Mouse (Mus musculus) MEL (cell line): ENCODE data around the gene Zfp513. TPM values are rescaled to one million over a fixed set of nuclear protein-coding genes. Genes with fewer than 3 reads are reported as not detected.

Experiments used
- DNase-seq: peaks from one replicate; pipeline ENCODE4 v3.0.0; 2011; ENCODE audit warnings: low read depth, low spot score
- H3K27ac ChIP-seq: 2 replicates; pipeline ENCODE4 v1.5.1; 2012; ENCODE audit warnings: low read depth, mild to moderate bottlenecking, control low read depth, low read length, moderate library complexity; ENCODE audit not compliant: control insufficient read depth
- H3K27me3 ChIP-seq, 2 experiments: fragments of 150-350 bp in 1 of 2; sonication (generic) in 1 of 2; 2 replicates each; pipeline ENCODE4 v1.6.1; 2012; ENCODE audit warnings: low read length in 2 of 2, mild to moderate bottlenecking in 2 of 2, improper control_type of control experiment in 1 of 2, moderate library complexity in 1 of 2; ENCODE audit not compliant: insufficient read depth in 2 of 2, control insufficient read depth in 1 of 2
- H3K36me3 ChIP-seq, 2 experiments: 2 replicates each; pipeline ENCODE4 v1.6.1; 2012 to 2014; ENCODE audit warnings: low read length in 2 of 2, improper control_type of control experiment in 1 of 2, inconsistent platforms in 1 of 2, mild to moderate bottlenecking in 1 of 2; ENCODE audit not compliant: insufficient read depth in 2 of 2, control insufficient read depth in 1 of 2
- H3K4me1 ChIP-seq, 2 experiments: fragments of 150-350 bp in 1 of 2; sonication (generic) in 1 of 2; 2 replicates each; pipeline ENCODE4 v1.6.1; 2012; ENCODE audit warnings: low read length in 2 of 2, improper control_type of control experiment in 1 of 2, mild to moderate bottlenecking in 1 of 2; ENCODE audit not compliant: insufficient read depth in 2 of 2, control insufficient read depth in 1 of 2
- H3K4me3 ChIP-seq, 2 experiments: fragments of 150-350 bp in 1 of 2; sonication (generic) in 1 of 2; 2 replicates each; pipeline ENCODE4 v1.5.1; 2012; ENCODE audit warnings: low read depth in 2 of 2, low read length in 2 of 2, mild to moderate bottlenecking in 2 of 2, moderate library complexity in 2 of 2, control low read depth in 1 of 2, improper control_type of control experiment in 1 of 2; ENCODE audit not compliant: control insufficient read depth in 1 of 2, insufficient read depth in 1 of 2
- H3K79me2 ChIP-seq: 2 replicates; pipeline ENCODE4 v1.6.1; 2012; ENCODE audit warnings: mild to moderate bottlenecking, low read length, moderate library complexity; ENCODE audit not compliant: control insufficient read depth, poor library complexity, insufficient read depth
- H3K9ac ChIP-seq: 2 replicates; pipeline ENCODE4 v1.6.1; 2012; ENCODE audit warnings: low read depth, mild to moderate bottlenecking, control low read depth, low read length, moderate library complexity; ENCODE audit not compliant: control insufficient read depth, poor library complexity, severe bottlenecking
- H3K9me3 ChIP-seq: fragments of 150-350 bp; sonication (generic); replicated peaks from 2 replicates; pipeline ENCODE4 v1.6.1; 2012; ENCODE audit warnings: mild to moderate bottlenecking, low read length, improper control_type of control experiment, moderate library complexity; ENCODE audit not compliant: insufficient read depth
- BHLHE40 ChIP-seq: IDR thresholded peaks from 2 replicates; pipeline ENCODE4 v1.6.1; 2012; ENCODE audit warnings: low read depth, mild to moderate bottlenecking, inconsistent platforms, low read length, improper control_type of control experiment, borderline replicate concordance
- CHD1 ChIP-seq: IDR thresholded peaks from 2 replicates; pipeline ENCODE4 v1.6.1; 2012; ENCODE audit warnings: low read depth, mild to moderate bottlenecking, inconsistent platforms, low read length, improper control_type of control experiment
- CHD2 ChIP-seq: IDR thresholded peaks from 2 replicates; pipeline ENCODE4 v1.6.1; 2011; ENCODE audit warnings: low read length, improper control_type of control experiment
- ELF1 ChIP-seq: IDR thresholded peaks from 2 replicates; pipeline ENCODE4 v1.6.1; 2014; ENCODE audit warnings: low read depth, mild to moderate bottlenecking, inconsistent platforms, low read length, improper control_type of control experiment, moderate library complexity
- EP300 ChIP-seq, 2 experiments: IDR thresholded peaks; 2 replicates each; pipeline ENCODE4 v1.6.1; 2011; ENCODE audit warnings: improper control_type of control experiment in 2 of 2, low read length in 2 of 2, low read depth in 1 of 2, mild to moderate bottlenecking in 1 of 2
- ETS1 ChIP-seq: IDR thresholded peaks from 2 replicates; pipeline ENCODE4 v1.6.1; 2012; ENCODE audit warnings: low read depth, mild to moderate bottlenecking, inconsistent platforms, low read length, improper control_type of control experiment, moderate library complexity
- GABPA ChIP-seq: IDR thresholded peaks from 2 replicates; pipeline ENCODE4 v1.6.1; 2012; ENCODE audit warnings: low read depth, mild to moderate bottlenecking, inconsistent platforms, low read length, improper control_type of control experiment, moderate library complexity
- HCFC1 ChIP-seq: IDR thresholded peaks from 2 replicates; pipeline ENCODE4 v1.6.1; 2012; ENCODE audit warnings: low read depth, mild to moderate bottlenecking, inconsistent platforms, low read length, improper control_type of control experiment, moderate library complexity
- JUND ChIP-seq: IDR thresholded peaks from 2 replicates; pipeline ENCODE4 v1.6.1; 2011; ENCODE audit warnings: low read depth, mild to moderate bottlenecking, improper control_type of control experiment, low read length
- MAFK ChIP-seq: IDR thresholded peaks from 2 replicates; pipeline ENCODE4 v1.6.1; 2011; ENCODE audit warnings: low read depth, mild to moderate bottlenecking, low read length, improper control_type of control experiment, borderline replicate concordance
- MAX ChIP-seq: IDR thresholded peaks from 2 replicates; pipeline ENCODE4 v1.6.1; 2011; ENCODE audit warnings: low read length, improper control_type of control experiment
- MAZ ChIP-seq: IDR thresholded peaks from 2 replicates; pipeline ENCODE4 v1.6.1; 2012; ENCODE audit warnings: low read depth, mild to moderate bottlenecking, inconsistent platforms, low read length, improper control_type of control experiment
- MEF2A ChIP-seq: IDR thresholded peaks from 2 replicates; pipeline ENCODE4 v1.6.1; 2014; ENCODE audit warnings: low read depth, mild to moderate bottlenecking, inconsistent platforms, low read length, improper control_type of control experiment; ENCODE audit not compliant: poor library complexity, insufficient replicate concordance, severe bottlenecking; ENCODE audit errors: extremely low read depth
- MXI1 ChIP-seq: IDR thresholded peaks from 2 replicates; pipeline ENCODE4 v1.6.1; 2011; ENCODE audit warnings: mild to moderate bottlenecking, low read depth, low read length, improper control_type of control experiment
- MYB ChIP-seq: IDR thresholded peaks from 2 replicates; pipeline ENCODE4 v1.6.1; 2011; ENCODE audit warnings: mild to moderate bottlenecking, low read depth, low read length, improper control_type of control experiment
- MYC ChIP-seq: IDR thresholded peaks from 2 replicates; pipeline ENCODE4 v1.6.1; 2011; ENCODE audit warnings: low read depth, mild to moderate bottlenecking, low read length, improper control_type of control experiment, moderate library complexity
- NELFE ChIP-seq: IDR thresholded peaks from 2 replicates; pipeline ENCODE4 v1.6.1; 2011; ENCODE audit warnings: low read depth, low read length, improper control_type of control experiment
- NRF1 ChIP-seq: IDR thresholded peaks from 2 replicates; pipeline ENCODE4 v1.6.1; 2014; ENCODE audit warnings: low read depth, mild to moderate bottlenecking, inconsistent platforms, low read length, improper control_type of control experiment, moderate library complexity; ENCODE audit not compliant: poor library complexity, insufficient read depth, severe bottlenecking
- POLR2A ChIP-seq, 2 experiments: IDR thresholded peaks; 2 replicates each; pipeline ENCODE4 v1.6.1; 2011 to 2012; ENCODE audit warnings: low read length in 2 of 2, mild to moderate bottlenecking in 2 of 2, control low read depth in 1 of 2, improper control_type of control experiment in 1 of 2, low read depth in 1 of 2, moderate library complexity in 1 of 2; ENCODE audit not compliant: control insufficient read depth in 1 of 2, insufficient read depth in 1 of 2, poor library complexity in 1 of 2
- POLR2AphosphoS2 ChIP-seq: IDR thresholded peaks from 2 replicates; pipeline ENCODE4 v1.6.1; 2011; ENCODE audit warnings: low read length, improper control_type of control experiment
- POLR2AphosphoS5 ChIP-seq: IDR thresholded peaks from 2 replicates; pipeline ENCODE4 v1.6.1; 2012; ENCODE audit warnings: low read depth, borderline replicate concordance, mild to moderate bottlenecking, inconsistent platforms, low read length, moderate library complexity, mixed read lengths
- RAD21 ChIP-seq: IDR thresholded peaks from 2 replicates; pipeline ENCODE4 v1.6.1; 2011; ENCODE audit warnings: mild to moderate bottlenecking, low read depth, low read length, improper control_type of control experiment
- RCOR1 ChIP-seq: IDR thresholded peaks from 2 replicates; pipeline ENCODE4 v1.6.1; 2012; ENCODE audit warnings: low read depth, mild to moderate bottlenecking, inconsistent platforms, low read length, improper control_type of control experiment
- TAL1 ChIP-seq: IDR thresholded peaks from 2 replicates; pipeline ENCODE4 v1.6.1; 2012; ENCODE audit warnings: mild to moderate bottlenecking, inconsistent platforms, low read length, moderate library complexity, mixed read lengths
- TBP ChIP-seq: IDR thresholded peaks from 2 replicates; pipeline ENCODE4 v1.8.0; 2011; ENCODE audit warnings: low read depth, low read length, improper control_type of control experiment
- TCF12 ChIP-seq: IDR thresholded peaks from 2 replicates; pipeline ENCODE4 v1.6.1; 2014; ENCODE audit warnings: low read depth, mild to moderate bottlenecking, inconsistent platforms, low read length, improper control_type of control experiment, moderate library complexity
- UBTF ChIP-seq: IDR thresholded peaks from 2 replicates; pipeline ENCODE4 v1.6.1; 2012; ENCODE audit warnings: low read depth, mild to moderate bottlenecking, inconsistent platforms, low read length, improper control_type of control experiment, moderate library complexity, borderline replicate concordance; ENCODE audit not compliant: insufficient read depth
- USF1 ChIP-seq: IDR thresholded peaks from 2 replicates; pipeline ENCODE4 v1.6.1; 2014; ENCODE audit warnings: low read depth, mild to moderate bottlenecking, inconsistent platforms, low read length, improper control_type of control experiment, moderate library complexity
- USF2 ChIP-seq, 2 experiments: IDR thresholded peaks; 2 replicates each; pipeline ENCODE4 v1.6.1; 2011 to 2012; ENCODE audit warnings: improper control_type of control experiment in 2 of 2, low read length in 2 of 2, borderline replicate concordance in 1 of 2, inconsistent platforms in 1 of 2, low read depth in 1 of 2, mild to moderate bottlenecking in 1 of 2; ENCODE audit not compliant: insufficient read depth in 1 of 2
- ZC3H11A ChIP-seq: IDR thresholded peaks from 2 replicates; pipeline ENCODE4 v1.6.1; 2012; ENCODE audit warnings: low read depth, mild to moderate bottlenecking, inconsistent platforms, low read length, improper control_type of control experiment
- ZKSCAN1 ChIP-seq: IDR thresholded peaks from 2 replicates; pipeline ENCODE4 v1.6.1; 2012; ENCODE audit warnings: low read depth, mild to moderate bottlenecking, inconsistent platforms, low read length, improper control_type of control experiment, moderate library complexity
- ZMIZ1 ChIP-seq: IDR thresholded peaks from 2 replicates; pipeline ENCODE4 v1.6.1; 2012; ENCODE audit warnings: low read depth, mild to moderate bottlenecking, inconsistent platforms, low read length, improper control_type of control experiment, moderate library complexity
- ZNF384 ChIP-seq: IDR thresholded peaks from 2 replicates; pipeline ENCODE4 v1.6.1; 2012; ENCODE audit warnings: low read depth, mild to moderate bottlenecking, inconsistent platforms, low read length, improper control_type of control experiment
- polyA plus RNA-seq, 2 experiments: library from polyadenylated mRNA; stranded (reverse) in 1 of 2; unstranded in 1 of 2; fragments of >175 nt in 1 of 2; fragments of >200 nt in 1 of 2; gene quantifications; 2 replicates each; pipeline versions ENCODE4 v1.2.1 to v1.2.4; 2012; ENCODE audit warnings: low replicate concordance in 2 of 2, low read depth in 1 of 2; ENCODE audit not compliant: insufficient read length in 2 of 2, insufficient read depth in 1 of 2, missing spikeins in 1 of 2
- total RNA-seq: library from RNA; depleted of rRNA; stranded (reverse); fragments of 300-350 nt; gene quantifications from 2 replicates; pipeline ENCODE4 v1.2.3, GENCODE M21; 2012; rRNA removed

Gene Zfp513
- total RNA-seq (6.0 and 7.0 TPM in 2 replicates), polyA plus RNA-seq (10 to 100 TPM in 1 of 2 experiments, not detected in 1; 15.2 TPM)

DNA sequence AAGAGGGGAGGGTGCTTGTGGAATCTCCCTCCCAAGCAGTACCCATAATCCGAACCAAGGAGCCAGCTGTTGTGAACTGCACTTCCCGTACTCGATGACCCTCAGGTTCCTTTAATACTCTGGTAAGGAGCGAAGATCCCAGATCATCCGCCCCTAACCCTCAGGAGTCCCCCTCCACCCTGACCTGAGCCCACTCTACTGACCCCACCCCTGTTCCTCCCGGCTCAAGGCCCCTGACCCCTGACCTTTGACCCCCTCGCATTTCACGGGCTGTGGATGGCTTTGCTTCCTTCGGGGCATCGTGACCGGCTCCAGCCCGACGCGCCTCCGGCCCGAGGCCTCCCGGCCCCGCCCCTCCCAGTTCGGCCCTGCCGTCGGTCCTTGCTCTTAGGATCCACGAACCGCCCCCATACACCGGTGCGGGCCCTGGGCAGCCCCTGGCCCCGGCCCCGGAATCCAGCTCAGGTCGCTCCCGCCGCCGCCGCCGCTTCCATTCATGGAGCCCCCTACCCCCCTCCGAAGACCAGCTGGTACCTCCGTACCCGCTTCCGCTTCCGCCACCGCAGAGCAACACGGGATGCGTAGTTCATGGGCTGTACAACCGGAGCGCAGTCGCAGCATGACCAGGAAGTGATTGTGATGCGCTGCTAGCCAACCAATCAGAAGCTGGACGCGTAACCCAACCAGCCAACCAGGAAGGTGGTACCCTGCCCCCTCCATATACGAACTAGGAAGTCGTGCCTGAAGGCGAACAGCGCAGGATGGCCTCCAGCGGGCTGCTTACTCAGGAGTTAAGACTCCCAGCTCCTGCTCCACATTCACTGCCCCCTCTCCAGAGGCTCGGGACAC lies at the start of gene Zfp513:
Zfp513 (minus strand) TSS at position 562 of the 849 bp plus-strand sequence.
- Histone ChIP-seq H3K9me3 (no peaks in the 10 kb centered on the region), H3K36me3 (peaks cover 8 to 27% of the 10 kb centered on the region in 2 experiments), H3K4me3 (peak within 1 kb of the TSS; percentile 62 to 71), H3K79me2 (peaks cover 13% of the 10 kb centered on the region), H3K4me1 (no peaks in the 10 kb centered on the region; a peak in 1 of 4 replicates), H3K27ac (peak within 1 kb of the TSS; percentile 74), H3K9ac (peak within 1 kb of the TSS; percentile 87), H3K27me3 (no peaks in the 10 kb centered on the region)
- peak; percentile 100 for DNase-seq
- TF ChIP-seq MAX (peak; percentile 75), MXI1 (peak; percentile 88), ZC3H11A (no peak), ETS1 (peak; percentile 77), NRF1 (peak; percentile 91), MYB (peak; percentile 44; the same call in 1 of the 2 replicates), ZKSCAN1 (peak; percentile 93), BHLHE40 (no peak; the same call in 1 of the 2 replicates), MYC (peak; percentile 90), USF1 (peak; percentile 82), CHD2 (peak; percentile 98), TAL1 (no peak), TBP (peak; percentile 70), USF2 (IDR thresholded peaks at IDR 0.05; ENCODE audit: borderline replicate concordance in 1 of 2, insufficient read depth in 1 of 2, low read depth in 1 of 2, low read length in 2 of 2) (no peak), POLR2AphosphoS5 (peak; percentile 65; the same call in 1 of the 2 replicates), UBTF (peak; percentile 76; the same call in 1 of the 2 replicates), EP300 (IDR thresholded peaks at IDR 0.05; ENCODE audit: low read depth in 1 of 2, low read length in 2 of 2) (peak in 1 of 2 experiments; percentile 60; a peak in 2 of 4 replicates), RCOR1 (peak; percentile 56; the same call in 1 of the 2 replicates), JUND (no peak), MAFK (no peak; the same call in 1 of the 2 replicates), CHD1 (peak; percentile 98), RAD21 (no peak), ELF1 (peak; percentile 100), HCFC1 (peak; percentile 99), GABPA (no peak; the same call in 1 of the 2 replicates), POLR2A (IDR thresholded peaks at IDR 0.05; ENCODE audit: control insufficient read depth in 1 of 2, insufficient read depth in 1 of 2, low read depth in 1 of 2, low read length in 2 of 2, poor library complexity in 1 of 2) (peak; percentile 49 to 88), NELFE (peak; percentile 63), POLR2AphosphoS2 (peak; percentile 100), TCF12 (peak; percentile 72; the same call in 1 of the 2 replicates), ZNF384 (no peak; the same call in 1 of the 2 replicates), MAZ (peak; percentile 97), MEF2A (peak; percentile 83; the same call in 1 of the 2 replicates), ZMIZ1 (peak; percentile 97)
